Mouse (Mus musculus) megakaryocyte, embryonic 14.5 days (primary cell): ENCODE data around the gene Marc1.

ENCODE experiments used
- FLI1 ChIP-seq: IDR thresholded peaks from 2 replicates; pipeline ENCODE4 v1.6.1; 2012; ENCODE audit warnings: low read length, inconsistent platforms, mixed read lengths
- GATA1 ChIP-seq: IDR thresholded peaks from 3 replicates; pipeline ENCODE4 v1.6.1; 2012; ENCODE audit warnings: mixed read lengths, low read length, inconsistent platforms, borderline replicate concordance

DNA sequence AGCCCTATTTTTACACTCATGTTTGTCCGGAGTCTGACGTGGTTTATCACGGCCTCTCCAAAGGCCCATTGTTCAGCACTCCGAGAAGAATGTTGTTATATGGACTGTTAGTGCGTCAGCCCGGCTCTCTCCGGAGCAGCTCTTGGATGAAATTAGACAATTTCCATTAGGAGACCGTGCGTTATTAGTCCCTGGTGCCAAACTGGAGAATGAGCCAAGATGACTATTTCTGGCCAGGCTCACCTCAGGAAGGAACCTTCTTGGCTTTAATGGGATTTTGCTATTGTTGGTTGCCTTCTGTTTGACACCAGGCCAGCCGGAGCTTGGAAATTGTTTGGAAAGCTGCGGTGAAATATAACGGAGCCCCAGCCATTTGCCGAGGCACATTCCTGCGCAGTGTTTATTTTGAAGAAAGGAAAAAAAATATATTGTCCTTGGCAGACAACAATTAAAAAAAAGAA, 62.4 kb downstream of the Marc1 start:
- no peak for TF ChIP-seq GATA1
- no peak for TF ChIP-seq FLI1
